Mouse (Mus musculus): ENCODE results near the gene Nprl2.
"Not testable (repeated sequence)": the region's sequence is repeated elsewhere in the genome, so short reads cannot be mapped to it uniquely, and the experiment has no call there.

Nprl2 gene

DNA sequence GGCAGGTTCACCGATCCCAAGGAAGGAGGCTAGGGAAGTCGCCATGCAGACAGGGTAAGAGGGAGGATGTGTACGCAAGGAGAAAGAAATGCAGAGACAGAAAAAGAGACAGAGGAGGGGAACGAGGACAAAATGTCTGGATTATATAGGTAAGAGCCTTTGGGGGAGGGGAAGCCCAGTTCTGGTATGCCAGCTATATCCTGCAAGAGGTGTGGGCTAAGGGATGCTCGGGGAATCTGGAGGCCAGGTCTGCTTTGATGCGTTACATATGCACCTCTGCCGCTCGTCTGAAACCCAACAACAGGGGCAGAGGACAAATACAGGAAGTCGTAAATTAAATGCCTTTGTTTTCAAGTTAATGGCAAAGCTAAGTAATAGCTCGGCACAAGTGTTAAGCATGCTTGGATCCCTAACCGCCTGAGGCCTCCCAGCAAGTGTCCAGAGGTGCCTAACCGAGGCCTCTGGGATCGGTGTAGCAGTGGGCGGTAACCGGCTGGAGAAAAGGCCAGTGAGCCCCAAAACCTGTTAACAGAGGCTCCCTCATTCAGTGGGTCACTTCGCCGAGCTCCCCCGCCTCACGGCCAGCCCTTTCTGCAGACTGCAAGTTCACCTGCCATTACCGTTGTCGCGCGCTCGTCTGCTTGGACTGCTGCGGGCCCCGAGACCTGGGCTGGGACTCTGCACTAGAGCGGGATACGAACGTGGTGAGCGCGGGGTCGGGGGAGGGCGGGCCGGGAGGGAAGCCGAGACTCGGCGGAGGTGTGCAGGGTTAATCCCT is 11.7 kb downstream of the Nprl2 start:
- DNase-seq (ENCODE audit: low spot score in 2 of 2) = no peak

GRCm38 (mm10) chr9:107554319-107554825 is 12.3 kb downstream of the Nprl2 start:
- DNase-seq (ENCODE audit: low spot score in 2 of 2) = peak; percentile 95

DNA sequence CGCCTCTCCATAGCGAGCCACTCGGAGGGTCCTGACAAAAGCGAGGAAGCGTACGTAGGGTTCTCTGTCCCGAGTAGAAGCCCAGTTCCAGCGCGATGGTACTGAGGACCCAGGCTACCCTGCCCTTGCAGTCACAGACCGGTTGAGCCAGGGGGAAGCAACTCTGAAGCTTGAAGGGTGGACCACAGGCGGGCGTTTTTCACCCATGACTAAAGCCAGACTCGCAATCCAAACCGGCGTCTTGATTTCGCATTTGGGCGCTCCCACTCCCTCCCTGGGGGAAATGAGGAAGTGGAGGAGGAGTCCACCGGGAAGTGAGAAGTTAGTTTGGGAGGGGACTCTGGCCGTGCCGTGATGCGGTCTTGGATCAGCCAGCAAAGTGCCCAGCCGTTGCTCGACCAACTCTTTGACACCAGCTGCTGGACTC is 13.0 kb downstream of the Nprl2 start:
- no peak for DNase-seq (ENCODE audit: low spot score in 2 of 2)

- no peak for DNase-seq (ENCODE audit: low spot score in 2 of 2)
Measured at GRCm38 (mm10) chr9:107555701-107556100, 13.7 kb downstream of the Nprl2 start.

DNA sequence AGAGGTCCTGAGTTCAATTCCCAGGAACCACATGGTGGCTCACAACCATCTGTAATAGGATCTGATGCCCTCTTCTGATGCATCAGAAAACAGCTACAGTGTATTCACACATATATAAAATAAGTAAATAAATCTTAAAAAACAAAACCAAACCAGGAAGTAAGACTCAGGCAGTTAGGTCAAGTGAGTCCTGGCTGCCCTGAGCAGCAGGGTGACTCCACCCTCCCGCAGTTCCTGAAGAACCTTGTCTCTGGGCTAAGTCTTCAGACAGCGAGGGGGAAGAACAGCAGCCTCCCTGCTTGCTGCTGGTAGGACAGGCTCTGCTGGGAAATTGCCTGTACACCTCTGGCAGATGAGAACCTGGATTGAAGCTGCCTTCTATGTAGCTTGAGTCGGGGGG is 14.3 kb downstream of the Nprl2 start:
- no peak for DNase-seq (ENCODE audit: low spot score in 2 of 2)

DNA sequence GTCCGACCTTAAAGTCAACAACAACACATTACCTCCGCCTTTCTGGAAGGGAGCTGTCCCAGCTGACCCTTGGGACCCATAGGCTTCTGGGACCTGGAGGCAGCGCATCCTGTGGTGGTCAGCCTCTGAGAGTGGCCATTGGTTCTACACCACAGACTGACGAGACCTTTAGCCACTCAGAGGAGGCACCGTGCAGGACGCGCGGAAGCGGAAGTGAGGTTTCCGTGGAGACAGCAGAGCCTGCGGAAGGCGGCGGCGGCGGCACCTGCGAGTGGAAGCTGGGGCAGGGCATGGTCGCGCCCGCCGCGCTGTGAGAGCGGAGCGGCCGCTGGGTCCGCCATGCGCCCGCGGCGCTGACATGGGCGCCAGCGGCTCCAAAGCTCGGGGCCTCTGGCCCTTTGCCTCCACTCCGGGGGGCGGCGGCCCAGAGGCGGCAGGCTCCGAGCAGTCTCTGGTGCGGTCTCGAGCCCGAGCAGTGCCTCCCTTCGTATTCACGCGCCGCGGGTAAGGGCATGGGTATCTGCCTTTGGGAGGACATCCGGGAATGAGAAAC is 21.1 kb downstream of the Nprl2 start, which contains the start of gene Tusc2:
Gene Tusc2 (plus strand): TSS at position 227 of the 553 bp plus-strand sequence.
- DNase-seq (ENCODE audit: low spot score in 2 of 2) = peak; percentile 96 to 98

DNA sequence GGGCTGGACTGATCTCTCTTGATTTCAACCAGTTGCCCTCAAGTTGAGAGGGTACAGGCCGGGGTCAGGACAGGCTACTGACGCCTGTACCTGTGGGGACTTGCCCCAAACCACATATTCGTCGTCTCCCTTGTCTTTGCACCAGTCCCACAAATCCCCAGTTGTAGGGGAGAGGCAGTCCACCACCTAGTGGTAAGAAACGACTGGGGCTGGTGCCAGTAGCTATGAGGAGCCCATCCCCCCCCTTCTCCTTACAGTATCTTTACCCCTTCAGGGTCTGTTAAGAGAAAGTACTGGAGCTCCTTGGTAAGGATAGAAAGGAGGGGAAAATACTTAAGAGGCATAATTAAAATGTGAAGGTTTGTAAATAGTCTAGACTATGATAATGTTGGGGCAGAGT is 23.5 kb downstream of the Nprl2 start:
- not testable (repeated sequence) for DNase-seq (ENCODE audit: low spot score in 2 of 2)

DNA sequence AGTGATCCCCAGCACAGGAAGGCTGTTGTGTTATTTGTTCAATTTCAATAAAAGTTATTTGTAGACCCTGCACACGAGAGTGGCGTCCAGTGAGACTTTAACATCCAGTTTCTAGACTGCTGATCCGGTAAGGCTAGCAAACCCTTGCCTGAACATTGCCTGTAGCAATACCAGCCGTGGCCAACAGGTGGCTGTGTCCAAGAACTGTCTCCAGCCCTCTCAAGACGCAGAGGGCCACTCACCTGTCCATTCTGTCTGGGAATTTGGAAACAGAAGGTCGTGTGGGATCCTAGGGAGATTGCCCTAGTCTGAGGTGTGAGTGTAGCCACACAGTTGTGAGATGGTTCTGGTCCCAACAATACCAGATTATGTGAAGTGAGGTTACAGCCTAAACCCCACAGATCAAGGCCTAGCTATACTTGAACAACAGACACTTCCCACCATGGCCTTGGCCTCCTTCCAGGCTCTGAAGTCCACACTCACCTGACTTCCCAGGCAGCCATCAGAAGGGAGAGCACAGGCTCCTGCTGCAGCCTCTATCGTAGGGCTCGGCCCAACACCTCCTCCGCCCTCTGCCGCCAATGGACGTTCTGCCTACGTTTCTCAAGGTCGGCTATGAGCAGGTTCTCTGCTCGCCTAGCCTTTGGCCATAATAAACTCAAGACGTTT is 24.1 kb downstream of the Nprl2 start:
- DNase-seq (ENCODE audit: low spot score in 2 of 2) = peak; percentile 55 to 56

GRCm38 (mm10) chr9:107566855-107567254 is 24.8 kb downstream of the Nprl2 start:
- DNase-seq (ENCODE audit: low spot score in 2 of 2) = no peak

DNA sequence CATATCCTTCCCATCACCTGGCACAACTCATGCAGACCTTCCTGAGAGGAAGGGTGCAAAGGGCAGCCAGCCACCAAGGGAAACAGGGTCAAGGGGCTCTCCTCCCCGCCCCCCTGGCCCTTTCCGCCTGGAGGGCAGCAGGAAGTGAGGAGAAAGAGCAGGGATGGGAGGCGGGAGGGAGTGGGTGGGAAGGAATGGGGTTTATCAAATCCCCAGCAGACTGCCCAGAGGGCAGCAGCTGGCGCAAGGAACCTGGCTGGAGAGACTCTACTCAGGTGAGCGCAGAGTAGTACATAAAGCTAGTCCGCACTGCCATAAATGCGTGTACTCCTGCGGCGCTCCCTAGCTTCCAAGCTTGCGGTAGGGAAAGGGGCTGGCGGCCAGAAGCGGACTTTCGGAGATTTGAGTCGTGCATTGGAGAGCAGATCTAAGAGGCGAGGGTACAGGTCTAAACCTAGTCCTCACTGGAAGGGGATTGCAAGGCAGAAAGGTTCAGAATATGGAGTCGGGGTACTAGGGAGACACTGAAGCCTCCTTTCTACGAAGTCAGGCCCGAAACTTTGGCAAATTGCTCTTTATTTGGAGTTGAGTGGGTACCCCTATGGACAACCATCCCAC is 25.8 kb downstream of the Nprl2 start, which contains the start of gene Hyal2:
Gene Hyal2 (plus strand): TSS at position 244 of the 618 bp plus-strand sequence.
- DNase-seq (ENCODE audit: low spot score in 2 of 2) = no peak

DNA sequence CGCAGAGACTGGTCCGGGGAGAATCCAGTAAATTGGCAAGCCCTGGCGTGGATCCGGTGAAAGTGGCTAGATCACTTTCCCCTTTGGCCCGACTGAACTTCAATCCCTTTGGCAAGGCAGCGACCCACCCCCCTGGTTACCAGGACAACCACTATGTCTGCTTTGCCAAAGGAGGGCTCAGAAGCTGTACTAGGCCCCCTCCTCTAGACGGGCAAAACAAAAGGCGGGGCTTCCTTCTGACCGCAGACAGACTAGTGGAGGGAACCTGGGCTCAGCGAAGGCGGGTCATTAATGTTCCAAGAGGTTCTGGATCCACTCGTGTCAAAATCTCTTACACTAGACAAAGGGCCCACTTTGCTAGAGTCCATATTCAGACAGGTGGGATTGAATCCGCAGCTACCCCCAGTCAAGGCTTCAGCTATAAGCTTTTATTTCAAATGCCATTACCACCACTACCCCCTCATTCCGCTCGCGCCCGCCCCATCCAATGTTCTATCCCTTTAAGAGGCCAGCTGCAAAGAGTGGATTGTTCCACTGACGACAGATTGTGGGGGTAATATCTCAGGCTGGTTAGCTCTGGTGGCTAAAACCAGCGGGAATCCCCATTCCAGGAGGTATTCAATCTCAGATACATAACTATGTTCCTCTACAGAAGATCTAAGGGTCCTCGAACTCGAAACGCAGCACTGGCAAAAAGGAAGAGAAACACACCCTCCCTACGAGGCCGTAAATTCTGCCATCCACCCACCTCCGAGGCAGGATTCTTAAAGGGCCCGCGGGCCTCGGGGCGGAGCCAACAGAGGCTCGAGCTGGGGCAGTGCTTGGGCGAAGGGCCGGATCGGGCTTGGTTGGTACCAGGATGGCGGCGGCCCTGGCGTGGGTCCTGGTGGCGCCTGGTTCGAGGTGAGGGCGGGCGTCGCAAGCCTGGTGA is 26.6 kb downstream of the Nprl2 start:
- DNase-seq (ENCODE audit: low spot score in 2 of 2) = peak; percentile 61 to 66

DNA sequence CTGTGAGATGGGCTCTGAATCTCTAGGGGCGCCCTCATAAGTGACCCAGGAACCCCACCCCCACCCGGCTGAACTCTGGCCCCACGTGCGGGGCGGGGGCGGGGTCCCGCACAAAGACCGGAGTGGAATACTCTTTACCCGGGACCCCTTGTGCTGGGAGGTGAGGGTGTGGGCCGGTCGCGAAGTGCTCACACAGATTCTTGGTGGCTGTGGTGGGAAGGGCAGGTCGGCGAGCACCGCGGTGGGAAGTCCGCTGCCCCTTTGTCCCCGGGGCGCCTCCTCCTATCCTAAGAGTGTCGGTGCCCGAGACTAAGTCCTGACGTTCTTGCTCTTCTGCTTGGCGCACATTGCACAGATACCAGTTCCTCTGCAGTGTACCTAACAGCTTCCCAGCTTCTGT is 27.2 kb downstream of the Nprl2 start:
- no peak for DNase-seq (ENCODE audit: low spot score in 2 of 2)

GRCm38 (mm10) chr9:107570016-107570415 is 28.0 kb downstream of the Nprl2 start:
- no peak for DNase-seq (ENCODE audit: low spot score in 2 of 2)

DNA sequence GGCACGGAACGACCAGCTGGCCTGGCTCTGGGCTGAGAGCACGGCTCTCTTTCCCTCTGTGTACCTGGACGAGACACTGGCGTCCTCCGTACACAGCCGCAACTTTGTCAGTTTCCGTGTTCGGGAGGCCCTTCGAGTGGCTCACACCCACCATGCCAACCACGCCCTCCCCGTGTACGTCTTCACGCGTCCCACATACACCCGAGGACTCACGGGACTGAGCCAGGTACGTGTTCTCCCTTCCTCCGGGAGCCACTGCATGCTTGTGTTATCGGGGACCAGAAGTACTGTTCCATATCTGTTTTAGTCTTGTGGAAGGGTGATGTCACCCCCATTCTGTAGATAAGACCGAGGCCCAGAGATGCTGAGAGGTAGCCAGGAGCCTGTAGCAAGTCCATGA is 28.8 kb downstream of the Nprl2 start:
- no peak for DNase-seq (ENCODE audit: low spot score in 2 of 2)

DNA sequence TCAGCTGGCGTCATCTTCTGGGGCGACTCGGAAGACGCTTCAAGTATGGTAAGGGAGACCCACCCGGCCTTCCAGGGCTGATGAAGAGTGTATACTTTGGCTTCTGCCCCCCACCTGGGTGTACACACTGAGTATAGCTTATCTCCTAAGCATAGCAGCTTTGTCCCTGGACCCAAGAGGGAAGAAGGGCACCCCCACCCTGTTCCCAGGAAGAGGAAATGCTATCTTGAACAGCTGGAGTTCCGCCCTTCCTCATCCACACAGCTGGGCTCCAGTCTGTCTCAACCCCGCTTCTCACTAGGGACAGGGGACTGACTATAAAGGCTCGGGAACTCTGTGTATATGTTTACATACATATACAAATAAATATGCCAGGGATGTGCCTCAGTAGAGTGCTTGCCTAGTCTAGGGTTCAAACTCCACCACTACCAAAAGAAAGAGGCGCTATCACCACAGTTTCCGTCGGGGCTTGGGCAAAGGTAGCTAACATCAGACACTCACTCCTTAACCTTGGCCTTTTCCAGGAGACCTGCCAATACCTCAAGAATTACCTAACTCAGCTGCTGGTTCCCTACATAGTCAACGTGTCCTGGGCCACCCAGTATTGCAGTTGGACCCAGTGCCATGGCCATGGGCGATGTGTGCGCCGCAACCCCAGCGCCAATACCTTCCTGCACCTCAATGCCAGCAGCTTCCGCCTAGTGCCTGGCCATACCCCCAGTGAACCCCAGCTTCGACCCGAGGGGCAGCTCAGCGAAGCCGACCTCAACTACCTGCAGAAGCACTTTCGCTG is 29.7 kb downstream of the Nprl2 start:
- no peak for DNase-seq (ENCODE audit: low spot score in 2 of 2)

GRCm38 (mm10) chr9:107572327-107572662 is 30.3 kb downstream of the Nprl2 start:
- DNase-seq (ENCODE audit: low spot score in 2 of 2) = no peak

GRCm38 (mm10) chr9:107573774-107574173 is 31.7 kb downstream of the Nprl2 start:
- DNase-seq (ENCODE audit: low spot score in 2 of 2) = not testable (repeated sequence)

DNA sequence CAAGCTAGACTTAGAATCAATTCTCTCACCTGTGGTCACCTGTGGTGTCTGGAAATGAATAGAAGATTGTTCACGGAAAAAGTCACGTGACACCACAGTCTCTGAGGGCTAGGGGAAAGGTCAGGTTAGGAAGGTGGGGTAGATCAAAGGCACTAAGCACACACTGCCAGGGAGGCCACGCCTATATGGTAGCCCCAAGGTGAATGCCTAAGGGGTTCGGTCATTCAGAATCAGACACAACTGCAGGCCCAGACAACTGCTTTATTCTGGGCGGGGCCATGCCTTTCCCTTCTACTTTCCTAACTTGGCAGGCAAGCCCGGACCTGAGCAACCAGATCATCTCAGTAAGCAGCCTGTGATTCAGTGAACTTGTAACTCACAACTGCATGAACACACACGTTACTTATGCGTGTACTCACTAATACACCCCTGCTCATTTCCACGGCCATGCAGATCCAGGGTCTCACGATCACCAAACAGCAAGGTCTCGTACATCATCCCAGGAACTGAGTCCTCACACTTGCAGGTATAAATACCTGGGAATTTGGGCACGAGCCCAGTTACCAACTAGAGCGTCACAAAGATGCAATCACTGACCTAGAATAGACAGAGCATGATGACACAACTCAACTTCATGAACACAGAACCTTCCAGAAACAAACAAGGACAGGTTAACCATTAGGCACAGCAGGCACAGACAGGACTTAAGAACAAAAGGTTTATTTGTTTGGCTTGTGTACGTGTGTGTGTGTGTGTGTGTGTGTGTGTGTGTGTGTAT is 33.7 kb downstream of the Nprl2 start:
- no peak for DNase-seq (ENCODE audit: low spot score in 2 of 2)

- no peak for DNase-seq (ENCODE audit: low spot score in 2 of 2)
Measured at GRCm38 (mm10) chr9:107576357-107577107, 34.5 kb downstream of the Nprl2 start, which contains the start of gene Hyal1. TSS of gene Hyal1 (plus strand) at chr9:107576927.
